Mouse (Mus musculus) erythroblast, embryonic 14.5 days (primary cell): ENCODE data around the gene Elp1.

Source experiments
- GATA1 ChIP-seq: IDR thresholded peaks from 2 replicates; pipeline ENCODE4 v1.6.1; 2012; ENCODE audit warnings: low read length, inconsistent platforms, mixed read lengths
- TAL1 ChIP-seq: IDR thresholded peaks from 3 replicates; pipeline ENCODE4 v1.6.1; 2012; ENCODE audit warnings: low read length, inconsistent platforms, mixed read lengths

DNA sequence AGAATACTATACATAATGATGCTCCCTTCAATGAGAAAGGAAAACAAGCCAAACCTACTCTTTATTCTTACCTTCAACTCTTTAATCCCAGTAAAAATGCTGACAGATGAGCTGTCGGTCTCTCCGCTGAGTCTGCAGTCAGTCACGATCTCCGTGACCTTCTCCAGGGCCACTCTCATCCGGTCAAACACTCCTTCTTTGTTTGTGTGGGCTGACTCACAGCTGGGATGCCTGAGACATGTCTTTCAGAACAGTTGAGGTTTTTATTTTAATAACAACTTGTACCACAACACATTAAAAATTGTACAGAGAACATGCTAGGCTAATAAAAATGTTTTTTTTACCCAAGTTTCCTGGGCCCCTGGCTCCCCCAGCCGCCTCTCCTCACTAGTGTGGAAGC is 35.5 kb upstream of the Elp1 start:
- TF ChIP-seq GATA1, result no peak
- TF ChIP-seq TAL1, result no peak
